Mouse (Mus musculus) hindbrain, embryonic 10.5 days (tissue): Measurements from ENCODE around the gene Tspan18. TPM values are rescaled to one million over a fixed set of nuclear protein-coding genes. Genes with fewer than 3 reads are reported as not detected.

Experiments used
- DNase-seq: peaks from one replicate; pipeline ENCODE4 v3.0.0-alpha.2; 2017; ENCODE audit warnings: low spot score
- H3K27ac ChIP-seq: fragments of 300-500 bp; sonication (generic); 2 replicates; pipeline ENCODE4 v1.5.1; 2016; ENCODE audit warnings: mild to moderate bottlenecking, moderate library complexity
- H3K27me3 ChIP-seq: fragments of 300-500 bp; sonication (generic); 2 replicates; pipeline ENCODE4 v1.6.1; 2016; ENCODE audit warnings: mild to moderate bottlenecking; ENCODE audit not compliant: poor library complexity, insufficient read depth, severe bottlenecking
- H3K36me3 ChIP-seq: fragments of 300-500 bp; sonication (generic); 2 replicates; pipeline ENCODE4 v1.6.1; 2016; ENCODE audit warnings: mild to moderate bottlenecking, moderate library complexity
- H3K4me1 ChIP-seq: fragments of 300-500 bp; sonication (generic); replicated peaks from 2 replicates; pipeline ENCODE4 v1.6.1; 2016; ENCODE audit warnings: mild to moderate bottlenecking
- H3K4me3 ChIP-seq: fragments of 300-500 bp; sonication (generic); 2 replicates; pipeline ENCODE4 v1.5.1; 2016; ENCODE audit warnings: mild to moderate bottlenecking, moderate library complexity
- H3K9me3 ChIP-seq: fragments of 300-500 bp; sonication (generic); 2 replicates; pipeline ENCODE4 v1.6.1; 2016; ENCODE audit warnings: mild to moderate bottlenecking, moderate library complexity
- WGBS: fragments of 180-500 bp; shearing (Covaris S2); methylation state at CpG from one replicate; pipeline ENCODE4 v1.1.7; 2016; 5-methylcytosine and 5-hydroxymethylcytosine counted together
- polyA plus RNA-seq: library from polyadenylated mRNA; unstranded; fragments of >200 nt; fragmentation: Nextera tagmentation; extraction: Ambion mirVana; gene quantifications from 2 replicates; pipeline ENCODE4 v1.2.1, GENCODE M21; 2016

The Tspan18 gene
- polyA plus RNA-seq, 1 experiment from 2014 or later, result 55.1 TPM

DNA sequence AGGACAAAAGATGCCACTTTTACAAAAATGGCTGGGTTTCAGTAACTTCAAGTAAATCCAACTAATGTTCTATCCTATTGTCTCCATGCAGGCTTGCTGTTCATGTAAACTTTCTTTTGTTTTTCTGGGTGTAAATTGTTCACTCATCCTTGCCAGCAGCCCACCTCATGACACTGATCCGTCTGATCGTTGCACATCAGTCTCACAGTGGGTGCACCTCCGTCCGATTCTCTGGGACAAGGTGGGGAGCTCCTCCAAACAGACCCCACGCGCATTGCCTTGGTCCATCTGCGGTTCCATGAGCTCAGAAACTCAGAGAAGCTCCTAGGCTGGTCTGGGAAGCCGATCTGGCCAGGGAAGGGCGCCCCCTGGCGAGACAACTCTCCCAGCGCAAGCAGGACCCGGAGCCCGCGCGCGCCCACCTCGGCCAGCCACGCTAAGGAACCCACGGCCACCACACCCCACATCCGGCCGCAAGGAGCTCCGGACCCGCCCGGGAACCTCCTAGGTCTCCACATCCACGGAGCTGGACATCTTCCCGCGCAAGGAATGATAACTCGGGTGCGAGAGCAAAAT lies 976 bp downstream of the Tspan18 start:
- peaks cover 14% of the 10 kb centered on the region for H3K27me3 ChIP-seq
- peak; percentile 94 for DNase-seq
- H3K4me3 ChIP-seq, result peak overlapping the region; percentile 72
- H3K36me3 ChIP-seq, result peaks cover 26% of the 10 kb centered on the region; the same call in 1 of the 2 replicates
- H3K4me1 ChIP-seq, result peaks cover 76% of the 10 kb centered on the region
- WGBS, result 1% methylated on average over 29 of the region's 29 CpGs
- H3K9me3 ChIP-seq, result peaks cover 3% of the 10 kb centered on the region; the same call in 1 of the 2 replicates
- peak overlapping the region; percentile 96 for H3K27ac ChIP-seq

DNA sequence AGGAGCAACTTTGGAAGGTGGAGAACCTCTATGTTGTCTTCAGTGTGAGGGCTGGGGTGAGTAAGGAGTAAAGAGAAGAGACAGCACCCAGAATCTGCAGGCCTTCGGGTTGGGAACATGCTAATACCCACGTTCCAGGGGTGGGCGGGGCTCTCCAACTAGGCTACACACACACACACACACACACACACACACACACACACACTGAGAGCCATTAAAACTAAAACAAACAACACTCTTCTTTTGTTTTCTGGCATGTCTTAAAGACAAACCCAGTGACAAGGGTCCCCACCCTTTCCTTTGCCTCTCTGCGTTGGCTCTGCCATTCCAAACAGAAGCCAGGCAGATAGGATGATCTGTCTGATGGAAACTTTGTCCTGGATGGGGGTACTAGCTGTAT lies 2.0 kb downstream of the Tspan18 start:
- Histone ChIP-seq H3K27me3 (peaks cover 14% of the 10 kb centered on the region), H3K4me3 (peak overlapping the region; percentile 72), H3K27ac (peak overlapping the region; percentile 96), H3K4me1 (peaks cover 86% of the 10 kb centered on the region), H3K36me3 (peaks cover 36% of the 10 kb centered on the region), H3K9me3 (peaks cover 3% of the 10 kb centered on the region; the same call in 1 of the 2 replicates)
- 69% methylated on average over 4 of the region's 4 CpGs for WGBS
- no peak for DNase-seq

GRCm38 (mm10) chr2:93331121-93331520 lies 3.2 kb downstream of the Tspan18 start:
- H3K36me3 ChIP-seq, result peaks cover 41% of the 10 kb centered on the region
- peaks cover 93% of the 10 kb centered on the region for H3K4me1 ChIP-seq
- H3K4me3 ChIP-seq, result peak overlapping the region; percentile 72
- H3K27ac ChIP-seq, result peak overlapping the region; percentile 96
- H3K9me3 ChIP-seq, result no peaks in the 10 kb centered on the region
- peaks cover 12% of the 10 kb centered on the region for H3K27me3 ChIP-seq
- 89% methylated on average over 6 of the region's 6 CpGs for WGBS
- no peak for DNase-seq

DNA sequence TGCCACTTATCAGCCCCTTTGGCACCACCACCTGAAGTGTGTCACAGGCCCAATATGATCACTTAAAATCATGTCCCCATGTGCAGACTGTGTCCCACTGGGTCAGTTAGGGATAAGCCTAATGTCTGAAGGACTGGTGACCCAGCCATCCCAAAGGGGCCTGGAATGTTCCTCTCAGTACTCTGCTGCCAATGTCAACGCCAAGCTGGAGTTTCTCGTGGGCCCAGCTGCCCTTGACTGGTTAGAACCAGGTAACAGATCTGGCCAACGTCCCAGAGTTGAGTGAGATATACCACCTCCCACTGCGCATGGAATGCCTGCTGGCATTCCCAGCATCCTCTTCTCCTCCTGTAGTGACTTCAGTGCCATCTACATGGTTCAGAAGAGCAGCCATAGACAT lies 5.2 kb downstream of the Tspan18 start:
- Histone ChIP-seq H3K4me3 (no peak overlapping the region), H3K27ac (peak overlapping the region; percentile 68), H3K9me3 (no peaks in the 10 kb centered on the region), H3K27me3 (no peaks in the 10 kb centered on the region), H3K4me1 (peaks cover 93% of the 10 kb centered on the region), H3K36me3 (peaks cover 56% of the 10 kb centered on the region)
- WGBS, result 84% methylated on average over 4 of the region's 4 CpGs
- DNase-seq, result no peak

DNA sequence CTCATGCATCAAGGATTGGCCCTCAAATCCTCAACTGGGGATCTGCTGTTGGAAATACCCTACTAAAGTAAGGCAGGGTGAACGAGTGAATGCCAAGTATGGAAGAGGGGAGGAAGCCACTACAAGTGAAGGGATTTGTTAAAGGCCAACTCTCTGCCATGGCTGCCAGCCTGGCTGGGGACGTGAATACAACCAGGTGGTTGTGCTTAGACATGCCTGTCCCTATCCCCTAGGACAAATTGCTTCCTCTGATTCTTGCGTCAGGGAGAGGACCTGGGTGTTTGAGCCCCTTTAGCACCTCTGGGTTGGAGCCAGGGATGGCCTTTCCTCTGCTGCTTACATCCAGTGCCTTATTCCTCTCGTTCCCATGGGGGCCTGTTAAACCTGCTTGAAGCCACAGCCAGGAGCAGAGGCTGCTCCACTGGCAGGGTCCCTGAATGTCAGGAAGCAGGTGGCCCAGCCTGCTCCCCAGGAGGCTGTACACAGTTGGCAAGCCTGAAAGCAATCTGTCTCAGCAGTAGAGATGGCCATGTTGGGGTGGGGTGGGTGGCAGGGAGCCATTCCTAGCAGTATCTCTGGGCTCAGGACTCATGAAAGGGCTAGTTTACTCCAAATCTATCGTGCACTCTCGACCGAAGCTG lies 6.3 kb downstream of the Tspan18 start:
- Histone ChIP-seq H3K27ac (peak overlapping the region; percentile 68; the same call in 1 of the 2 replicates), H3K36me3 (peaks cover 67% of the 10 kb centered on the region), H3K4me3 (no peak overlapping the region), H3K9me3 (0 out of 2 replicates have a peak, but pooled peaks cover 5% of the 10 kb centered on the region), H3K27me3 (no peaks in the 10 kb centered on the region), H3K4me1 (peaks cover 86% of the 10 kb centered on the region)
- 81% methylated on average over 7 of the region's 7 CpGs for WGBS
- no peak for DNase-seq

- DNase-seq, result no peak
- no peaks in the 10 kb centered on the region for H3K27me3 ChIP-seq
- H3K4me1 ChIP-seq, result peaks cover 82% of the 10 kb centered on the region
- 0 out of 2 replicates have a peak, but pooled peaks cover 5% of the 10 kb centered on the region for H3K9me3 ChIP-seq
- 50% methylated on average over 7 of the region's 7 CpGs for WGBS
- H3K36me3 ChIP-seq, result peaks cover 49% of the 10 kb centered on the region
- H3K4me3 ChIP-seq, result no peak overlapping the region
- H3K27ac ChIP-seq, result peak overlapping the region; percentile 78
Measured at GRCm38 (mm10) chr2:93324681-93325080, 9.6 kb downstream of the Tspan18 start.

GRCm38 (mm10) chr2:93321946-93322345 lies 12.4 kb downstream of the Tspan18 start:
- 73% methylated on average over 8 of the region's 8 CpGs for WGBS
- H3K9me3 ChIP-seq, result 0 out of 2 replicates have a peak, but pooled peaks cover 5% of the 10 kb centered on the region
- peaks cover 82% of the 10 kb centered on the region for H3K4me1 ChIP-seq
- H3K27me3 ChIP-seq, result no peaks in the 10 kb centered on the region
- H3K4me3 ChIP-seq, result no peak overlapping the region
- peaks cover 42% of the 10 kb centered on the region for H3K36me3 ChIP-seq
- H3K27ac ChIP-seq, result peak overlapping the region; percentile 54; the same call in 1 of the 2 replicates
- no peak for DNase-seq

DNA sequence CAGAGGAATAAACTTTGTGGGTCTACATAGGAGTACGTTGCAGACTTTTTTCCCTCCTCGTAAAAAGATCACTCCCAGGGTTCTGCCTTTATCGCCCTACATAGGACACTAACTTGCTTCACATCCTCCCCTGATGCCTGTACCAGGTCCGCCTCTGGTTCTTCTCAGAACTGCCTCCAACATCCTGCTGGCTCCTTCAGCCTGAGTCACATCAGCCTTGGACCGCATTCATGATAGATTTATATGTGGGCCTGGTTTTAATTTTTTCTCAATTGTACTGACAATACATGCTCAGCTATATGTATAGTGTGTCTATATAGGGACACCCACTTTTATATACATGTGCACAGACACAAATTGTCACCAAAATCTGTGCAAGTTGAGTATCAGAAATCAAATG lies 14.0 kb downstream of the Tspan18 start:
- H3K27me3 ChIP-seq, result no peaks in the 10 kb centered on the region
- peaks cover 88% of the 10 kb centered on the region for H3K4me1 ChIP-seq
- no peak for DNase-seq
- no peak overlapping the region for H3K4me3 ChIP-seq
- H3K36me3 ChIP-seq, result peaks cover 47% of the 10 kb centered on the region
- WGBS, result 87% methylated on average over 5 of the region's 5 CpGs
- H3K9me3 ChIP-seq, result 0 out of 2 replicates have a peak, but pooled peaks cover 5% of the 10 kb centered on the region
- peak overlapping the region; percentile 75 for H3K27ac ChIP-seq

- 38% methylated on average over 7 of the region's 7 CpGs for WGBS
- Histone ChIP-seq H3K36me3 (peaks cover 40% of the 10 kb centered on the region), H3K9me3 (0 out of 2 replicates have a peak, but pooled peaks cover 5% of the 10 kb centered on the region), H3K27me3 (no peaks in the 10 kb centered on the region), H3K4me1 (peaks cover 88% of the 10 kb centered on the region), H3K27ac (peak overlapping the region; percentile 75), H3K4me3 (no peak overlapping the region)
- no peak for DNase-seq
Measured at GRCm38 (mm10) chr2:93319598-93319997, 14.7 kb downstream of the Tspan18 start.

DNA sequence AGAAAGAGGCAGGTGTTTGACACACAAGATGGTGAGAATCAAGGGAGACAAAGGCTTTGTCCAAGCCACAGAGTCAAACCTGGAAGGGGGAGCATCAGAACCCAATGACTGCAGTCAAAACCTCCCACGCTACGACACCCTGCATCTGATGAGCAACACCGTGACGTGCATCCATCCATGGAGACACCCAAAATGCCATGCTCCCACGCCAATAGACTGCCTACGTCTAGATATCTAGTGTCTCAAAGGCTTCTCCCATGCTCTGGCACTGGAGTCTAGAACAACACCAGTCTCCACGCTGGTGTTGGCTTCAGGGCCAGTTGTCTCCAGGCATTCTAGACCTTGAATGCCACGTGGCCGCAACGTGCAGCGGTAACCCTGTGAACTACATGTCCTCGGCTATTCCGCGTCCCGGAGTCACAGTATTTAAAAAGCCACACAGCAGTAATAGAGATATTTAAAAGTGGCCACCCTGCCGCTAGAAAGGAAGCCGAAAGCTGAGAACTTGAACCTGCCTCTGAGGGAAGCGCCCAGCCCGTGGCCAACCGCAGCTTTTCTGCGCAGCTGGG lies 15.4 kb downstream of the Tspan18 start:
- WGBS, result 88% methylated on average over 21 of the region's 21 CpGs
- Histone ChIP-seq H3K27me3 (no peaks in the 10 kb centered on the region), H3K4me1 (peaks cover 88% of the 10 kb centered on the region), H3K27ac (0 out of 2 replicates have a peak overlapping the region, but pooled peaks have one; percentile 14), H3K4me3 (no peak overlapping the region), H3K9me3 (0 out of 2 replicates have a peak, but pooled peaks cover 5% of the 10 kb centered on the region), H3K36me3 (peaks cover 33% of the 10 kb centered on the region)
- DNase-seq, result no peak

- Histone ChIP-seq H3K27me3 (no peaks in the 10 kb centered on the region), H3K36me3 (peaks cover 59% of the 10 kb centered on the region), H3K27ac (peak overlapping the region; percentile 80), H3K4me3 (no peak overlapping the region), H3K4me1 (peaks cover 93% of the 10 kb centered on the region), H3K9me3 (no peaks in the 10 kb centered on the region)
- peak; percentile 45 for DNase-seq
- 41% methylated on average over 15 of the region's 15 CpGs for WGBS
Measured at GRCm38 (mm10) chr2:93313768-93314632, 20.3 kb downstream of the Tspan18 start.

GRCm38 (mm10) chr2:93312458-93312857 lies 21.8 kb downstream of the Tspan18 start:
- Histone ChIP-seq H3K36me3 (peaks cover 66% of the 10 kb centered on the region), H3K27ac (peak overlapping the region; percentile 80), H3K4me1 (peaks cover 90% of the 10 kb centered on the region), H3K27me3 (no peaks in the 10 kb centered on the region), H3K9me3 (no peaks in the 10 kb centered on the region), H3K4me3 (no peak overlapping the region)
- 87% methylated on average over 3 of the region's 3 CpGs for WGBS
- no peak for DNase-seq
